Mouse (Mus musculus) limb, embryonic 13.5 days (tissue): ENCODE measurements at regions not wholly inside any gene's neighbourhood (a gene's known extent, or its start where the extent isn't known, plus 50 kb on each side); places are given as distances from the start of the nearest gene placed in this dataset.

Experiments used
- ATAC-seq: fragments of 200-750 bp; cut with Nextera tagmentation; 2 replicates; pipeline ENCODE4 v1.8.0; 2017; ENCODE audit warnings: low read depth, moderate number of reproducible peaks, moderate TSS enrichment; ENCODE audit not compliant: low FRiP score
- H3K27ac ChIP-seq: fragments of 300-500 bp; sonication (generic); 2 replicates; pipeline ENCODE4 v1.5.1; 2015; ENCODE audit warnings: inconsistent platforms, mild to moderate bottlenecking, moderate library complexity
- H3K27me3 ChIP-seq: fragments of 300-500 bp; sonication (generic); 2 replicates; pipeline ENCODE4 v1.6.1; 2015; ENCODE audit warnings: mild to moderate bottlenecking, inconsistent platforms
- H3K36me3 ChIP-seq: fragments of 300-500 bp; sonication (generic); 2 replicates; pipeline ENCODE4 v1.6.1; 2015; ENCODE audit warnings: inconsistent platforms, mild to moderate bottlenecking, moderate library complexity
- H3K4me1 ChIP-seq: fragments of 300-500 bp; sonication (generic); 2 replicates; pipeline ENCODE4 v1.6.1; 2015; ENCODE audit warnings: inconsistent platforms
- H3K4me2 ChIP-seq: fragments of 300-500 bp; sonication (generic); replicated peaks from 2 replicates; pipeline ENCODE4 v1.6.1; 2015; ENCODE audit warnings: inconsistent platforms, mild to moderate bottlenecking, moderate library complexity
- H3K4me3 ChIP-seq: fragments of 300-500 bp; sonication (generic); 2 replicates; pipeline ENCODE4 v1.5.1; 2015; ENCODE audit warnings: moderate library complexity, mild to moderate bottlenecking, inconsistent platforms
- H3K9ac ChIP-seq: fragments of 300-500 bp; sonication (generic); 2 replicates; pipeline ENCODE4 v1.6.1; 2015; ENCODE audit warnings: mild to moderate bottlenecking, inconsistent platforms
- H3K9me3 ChIP-seq: fragments of 300-500 bp; sonication (generic); 2 replicates; pipeline ENCODE4 v1.6.1; 2016; ENCODE audit warnings: inconsistent platforms
- WGBS: fragments of 180-500 bp; shearing (Covaris S2); methylation state at CpG from one replicate; pipeline ENCODE4 v1.1.7; 2015; 5-methylcytosine and 5-hydroxymethylcytosine counted together

GRCm38 (mm10) chr16:85677027-85677426, 123.8 kb upstream of the Cyyr1 start:
- H3K27ac ChIP-seq = no peak overlapping the region
- H3K36me3 ChIP-seq = no peaks in the 10 kb centered on the region
- no peak overlapping the region for H3K9ac ChIP-seq
- H3K27me3 ChIP-seq = peaks cover 4% of the 10 kb centered on the region; the same call in 1 of the 2 replicates
- H3K4me3 ChIP-seq = no peak overlapping the region
- H3K9me3 ChIP-seq = no peaks in the 10 kb centered on the region
- peaks cover 3% of the 10 kb centered on the region; the same call in 1 of the 2 replicates for H3K4me1 ChIP-seq
- peak; percentile 54; the same call in 1 of the 2 replicates for ATAC-seq
- WGBS = 29% methylated on average over 9 of the region's 9 CpGs
- no peak overlapping the region for H3K4me2 ChIP-seq

GRCm38 (mm10) chr16:85668767-85669166, 115.6 kb upstream of the Cyyr1 start:
- Histone ChIP-seq H3K9me3 (no peaks in the 10 kb centered on the region), H3K27me3 (no peaks in the 10 kb centered on the region), H3K27ac (no peak overlapping the region), H3K4me3 (no peak overlapping the region), H3K4me1 (no peaks in the 10 kb centered on the region), H3K4me2 (no peak overlapping the region), H3K9ac (no peak overlapping the region), H3K36me3 (no peaks in the 10 kb centered on the region)
- 76% methylated on average over 5 of the region's 5 CpGs for WGBS
- ATAC-seq = no peak

GRCm38 (mm10) chr16:85667790-85668189, 114.6 kb upstream of the Cyyr1 start:
- no peak for ATAC-seq
- Histone ChIP-seq H3K9me3 (no peaks in the 10 kb centered on the region), H3K36me3 (no peaks in the 10 kb centered on the region), H3K9ac (no peak overlapping the region), H3K27ac (no peak overlapping the region), H3K4me3 (no peak overlapping the region), H3K4me1 (no peaks in the 10 kb centered on the region), H3K27me3 (no peaks in the 10 kb centered on the region), H3K4me2 (no peak overlapping the region)
- WGBS = 65% methylated on average over 1 of the region's 1 CpGs

GRCm38 (mm10) chr16:85649516-85649915, 96.3 kb upstream of the Cyyr1 start:
- no peaks in the 10 kb centered on the region for H3K9me3 ChIP-seq
- no peak overlapping the region for H3K27ac ChIP-seq
- WGBS = 90% methylated on average over 1 of the region's 1 CpGs
- ATAC-seq = no peak
- no peak overlapping the region for H3K9ac ChIP-seq
- no peaks in the 10 kb centered on the region for H3K27me3 ChIP-seq
- no peak overlapping the region for H3K4me2 ChIP-seq
- H3K36me3 ChIP-seq = no peaks in the 10 kb centered on the region
- no peaks in the 10 kb centered on the region for H3K4me1 ChIP-seq
- H3K4me3 ChIP-seq = no peak overlapping the region

GRCm38 (mm10) chr16:85640992-85641391, 87.8 kb upstream of the Cyyr1 start:
- Histone ChIP-seq H3K4me2 (no peak overlapping the region), H3K27me3 (no peaks in the 10 kb centered on the region), H3K9ac (no peak overlapping the region), H3K9me3 (no peaks in the 10 kb centered on the region), H3K4me1 (no peaks in the 10 kb centered on the region), H3K36me3 (no peaks in the 10 kb centered on the region), H3K4me3 (no peak overlapping the region), H3K27ac (no peak overlapping the region)
- WGBS = 83% methylated on average over 4 of the region's 4 CpGs
- no peak for ATAC-seq

- no peak for ATAC-seq
- H3K27ac ChIP-seq = no peak overlapping the region
- H3K4me3 ChIP-seq = no peak overlapping the region
- no peak overlapping the region for H3K9ac ChIP-seq
- H3K36me3 ChIP-seq = no peaks in the 10 kb centered on the region
- H3K9me3 ChIP-seq = no peaks in the 10 kb centered on the region
- no peak overlapping the region for H3K4me2 ChIP-seq
- WGBS = 92% methylated on average over 1 of the region's 1 CpGs
- H3K4me1 ChIP-seq = no peaks in the 10 kb centered on the region
- no peaks in the 10 kb centered on the region for H3K27me3 ChIP-seq
Measured at GRCm38 (mm10) chr16:85637079-85637478, 83.9 kb upstream of the Cyyr1 start.

- no peaks in the 10 kb centered on the region for H3K4me1 ChIP-seq
- no peaks in the 10 kb centered on the region for H3K27me3 ChIP-seq
- H3K9ac ChIP-seq = no peak overlapping the region
- no peak for ATAC-seq
- no peak overlapping the region for H3K4me2 ChIP-seq
- WGBS = 78% methylated on average over 3 of the region's 3 CpGs
- no peaks in the 10 kb centered on the region for H3K36me3 ChIP-seq
- H3K9me3 ChIP-seq = no peaks in the 10 kb centered on the region
- no peak overlapping the region for H3K4me3 ChIP-seq
- no peak overlapping the region for H3K27ac ChIP-seq
Measured at GRCm38 (mm10) chr16:85629738-85630137, 76.5 kb upstream of the Cyyr1 start.

GRCm38 (mm10) chr16:85624505-85624904, 71.3 kb upstream of the Cyyr1 start:
- ATAC-seq = no peak
- H3K9ac ChIP-seq = no peak overlapping the region
- 79% methylated on average over 8 of the region's 8 CpGs for WGBS

GRCm38 (mm10) chr16:85604089-85604488, 50.9 kb upstream of the Cyyr1 start:
- H3K36me3 ChIP-seq = no peaks in the 10 kb centered on the region
- H3K27me3 ChIP-seq = no peaks in the 10 kb centered on the region
- no peak overlapping the region for H3K9ac ChIP-seq
- WGBS = 80% methylated on average over 2 of the region's 2 CpGs
- no peaks in the 10 kb centered on the region for H3K4me1 ChIP-seq
- no peak overlapping the region for H3K4me3 ChIP-seq
- ATAC-seq = 0 out of 2 replicates have a peak, but pooled peaks have one; percentile 19
- no peaks in the 10 kb centered on the region for H3K9me3 ChIP-seq
- H3K4me2 ChIP-seq = no peak overlapping the region
- H3K27ac ChIP-seq = no peak overlapping the region

More at GRCm38 (mm10) chr16:85624505-85624904, 71.3 kb upstream of the Cyyr1 start:
- no peak overlapping the region for H3K4me3 ChIP-seq
- no peak overlapping the region for H3K4me2 ChIP-seq
- no peaks in the 10 kb centered on the region for H3K9me3 ChIP-seq
- H3K4me1 ChIP-seq = no peaks in the 10 kb centered on the region
- no peaks in the 10 kb centered on the region for H3K27me3 ChIP-seq
- H3K27ac ChIP-seq = no peak overlapping the region
- no peaks in the 10 kb centered on the region for H3K36me3 ChIP-seq
